Mouse (Mus musculus) ES-E14 (cell line): Measurements from ENCODE around the gene Ikzf4. TPM values are rescaled to one million over a fixed set of nuclear protein-coding genes. Genes with fewer than 3 reads are reported as not detected.
A peak's percentile ranks its signal among the peaks of the same experiment; 100 is the strongest.
"Not testable (repeated sequence)": the region's sequence is repeated elsewhere in the genome, so short reads cannot be mapped to it uniquely, and the experiment has no call there.

Experiments
- DNase-seq: peaks from one replicate; pipeline ENCODE4 v3.0.0-alpha.2; 2013; ENCODE audit warnings: low read depth, low spot score
- H3K27ac ChIP-seq: 2 replicates; pipeline ENCODE4 v1.5.1; 2012; ENCODE audit warnings: low read depth, mild to moderate bottlenecking, low read length, moderate library complexity, mixed read lengths; ENCODE audit not compliant: poor library complexity, insufficient read depth, severe bottlenecking
- H3K36me3 ChIP-seq: 2 replicates; pipeline ENCODE4 v1.6.1; 2012; ENCODE audit warnings: mild to moderate bottlenecking, low read length, moderate library complexity, mixed read lengths; ENCODE audit not compliant: control insufficient read depth, poor library complexity, insufficient read depth, severe bottlenecking
- H3K4me1 ChIP-seq, 2 experiments: fragments of 150-350 bp in 1 of 2; sonication (generic) in 1 of 2; 2 replicates each; pipeline ENCODE4 v1.6.1; 2012; ENCODE audit warnings: low read length in 2 of 2, mild to moderate bottlenecking in 1 of 2, mixed read lengths in 1 of 2; ENCODE audit not compliant: control insufficient read depth in 2 of 2, insufficient read depth in 2 of 2, poor library complexity in 1 of 2
- H3K4me3 ChIP-seq, 2 experiments: fragments of 150-350 bp in 1 of 2; sonication (generic) in 1 of 2; 2 replicates each; pipeline ENCODE4 v1.5.1; 2012; ENCODE audit warnings: low read length in 2 of 2, low read depth in 1 of 2, mild to moderate bottlenecking in 1 of 2, mixed read lengths in 1 of 2; ENCODE audit not compliant: insufficient read depth in 1 of 2, poor library complexity in 1 of 2, severe bottlenecking in 1 of 2
- H3K9ac ChIP-seq: 2 replicates; pipeline ENCODE4 v1.6.1; 2012; ENCODE audit warnings: low read depth, mild to moderate bottlenecking, low read length, mixed read lengths; ENCODE audit not compliant: poor library complexity, insufficient read depth, severe bottlenecking
- H3K9me3 ChIP-seq: fragments of 150-350 bp; sonication (generic); 2 replicates; pipeline ENCODE4 v1.6.1; 2012; ENCODE audit warnings: low read depth, mild to moderate bottlenecking, low read length; ENCODE audit not compliant: control insufficient read depth, insufficient read depth
- CHD2 ChIP-seq: IDR thresholded peaks from 2 replicates; pipeline ENCODE4 v1.6.1; 2014; ENCODE audit warnings: mild to moderate bottlenecking, low read depth, low read length, inconsistent platforms
- HCFC1 ChIP-seq: IDR thresholded peaks from 2 replicates; pipeline ENCODE4 v1.6.1; 2012; ENCODE audit warnings: low read length, inconsistent platforms, borderline replicate concordance; ENCODE audit not compliant: insufficient read depth
- MAFK ChIP-seq: IDR thresholded peaks from 2 replicates; pipeline ENCODE4 v1.6.1; 2014; ENCODE audit warnings: mild to moderate bottlenecking, low read depth, low read length, inconsistent platforms; ENCODE audit not compliant: insufficient read depth
- ZC3H11A ChIP-seq: IDR thresholded peaks from 2 replicates; pipeline ENCODE4 v1.6.1; 2012; ENCODE audit warnings: low read depth, mild to moderate bottlenecking, inconsistent platforms, low read length, borderline replicate concordance
- ZNF384 ChIP-seq: IDR thresholded peaks from 2 replicates; pipeline ENCODE4 v1.6.1; 2012; ENCODE audit warnings: low read depth, low read length, inconsistent platforms
- in situ Hi-C, 2 experiments: fragments of 600-800 bp; cut with MboI; formaldehyde crosslinking; loops; one replicate each; pipeline ENCODE4 v1.15.1; 2025; ENCODE audit warnings: low sequenced_read_pairs in 2 of 2, inconsistent platforms in 1 of 2; ENCODE audit not compliant: unreplicated experiment in 2 of 2
- total RNA-seq: library from RNA; depleted of rRNA; stranded (reverse); fragments of 300-350 nt; gene quantifications from 2 replicates; pipeline ENCODE4 v1.2.3, GENCODE M21; 2012

Gene Ikzf4
- total RNA-seq, 1 experiment, result 1.9 TPM

DNA sequence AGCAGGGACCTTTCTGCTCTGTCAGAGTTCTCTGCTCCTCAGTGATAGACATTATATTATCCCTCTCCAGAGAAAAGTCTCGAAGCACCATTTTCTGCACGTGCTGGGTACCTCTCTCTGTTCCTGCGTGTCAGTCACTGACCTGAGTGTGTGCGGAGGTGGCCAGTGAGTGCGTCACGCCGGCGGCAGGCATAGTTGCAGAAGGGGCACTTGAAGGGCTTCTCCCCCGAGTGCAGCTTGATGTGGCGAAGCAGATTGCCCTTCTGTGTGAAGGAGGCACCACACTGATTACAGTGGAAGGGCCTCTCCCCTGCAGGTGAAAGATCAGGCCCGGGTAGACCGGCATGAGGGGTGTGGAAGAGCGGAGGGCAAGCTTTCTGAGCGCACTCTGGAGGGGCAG is 5.8 kb downstream of the Ikzf4 start:
- H3K9me3 ChIP-seq, result no peaks in the 10 kb centered on the region
- H3K36me3 ChIP-seq, result no peaks in the 10 kb centered on the region; the same call in 1 of the 2 replicates
- H3K9ac ChIP-seq, result no peak overlapping the region
- H3K4me1 ChIP-seq, result peaks cover 12 to 20% of the 10 kb centered on the region in 2 experiments
- no peak overlapping the region for H3K27ac ChIP-seq
- H3K4me3 ChIP-seq, result peak overlapping the region in 1 of 2 experiments; percentile 12; a peak in 1 of 4 replicates
- TF ChIP-seq ZC3H11A, result no peak
- TF ChIP-seq CHD2, result no peak
- TF ChIP-seq ZNF384, result no peak
- TF ChIP-seq MAFK, result no peak
- no peak for TF ChIP-seq HCFC1
- DNase-seq, result no peak
- in situ Hi-C loops, result no loop called here

DNA sequence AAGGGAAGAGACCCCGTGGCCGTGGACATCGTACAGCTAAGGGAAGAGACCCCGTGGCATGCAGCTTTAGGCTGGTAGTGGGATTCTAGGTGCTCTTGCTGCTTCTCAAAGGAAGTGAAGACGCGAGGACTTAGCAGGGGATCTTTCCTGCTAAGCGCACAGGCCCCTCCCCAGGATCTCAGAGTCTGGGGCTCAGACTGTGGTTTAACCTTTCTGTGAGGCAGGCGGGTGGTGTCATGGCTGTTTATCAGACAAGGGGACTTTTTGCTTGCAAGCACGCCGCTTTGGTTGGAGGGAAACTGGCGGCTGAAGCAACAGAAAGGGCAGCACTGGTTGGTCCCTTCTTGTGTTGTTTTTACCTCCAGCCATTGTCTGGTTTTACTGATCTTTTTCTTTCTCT is 8.8 kb downstream of the Ikzf4 start:
- Histone ChIP-seq H3K4me3 (no peak overlapping the region), H3K9ac (0 out of 2 replicates have a peak overlapping the region, but pooled peaks have one; percentile 1), H3K9me3 (no peaks in the 10 kb centered on the region), H3K27ac (0 out of 2 replicates have a peak overlapping the region, but pooled peaks have one; percentile 11), H3K36me3 (no peaks in the 10 kb centered on the region; the same call in 1 of the 2 replicates), H3K4me1 (peaks cover 17 to 35% of the 10 kb centered on the region in 2 experiments)
- in situ Hi-C loops, result no loop called here
- TF ChIP-seq MAFK (no peak), ZC3H11A (no peak), ZNF384 (no peak), CHD2 (no peak), HCFC1 (no peak)
- no peak for DNase-seq

DNA sequence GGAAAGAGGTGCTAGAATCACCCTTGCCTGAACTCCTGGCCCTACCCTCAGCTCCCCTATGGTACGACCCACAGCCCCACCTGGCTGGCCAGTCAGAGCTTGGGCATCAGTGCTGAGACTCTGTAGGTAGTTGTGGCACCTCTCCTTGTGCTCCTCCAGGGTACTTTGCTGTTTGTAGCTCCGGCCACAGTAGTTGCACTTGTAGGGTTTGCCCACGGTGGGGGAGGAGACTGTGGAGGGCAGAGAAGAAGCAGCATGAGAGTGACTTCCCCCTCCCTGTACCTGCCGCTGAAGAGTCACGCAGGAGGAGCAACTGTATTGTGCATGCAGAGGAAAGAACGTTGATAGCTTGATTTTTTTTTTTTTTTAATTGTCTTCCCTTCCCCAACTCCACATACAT is 9.2 kb downstream of the Ikzf4 start:
- TF ChIP-seq HCFC1 (no peak), ZNF384 (no peak), MAFK (no peak), CHD2 (no peak), ZC3H11A (no peak)
- H3K27ac ChIP-seq, result no peak overlapping the region
- no peak for DNase-seq
- in situ Hi-C loops, result no loop called here
- no peaks in the 10 kb centered on the region; the same call in 1 of the 2 replicates for H3K36me3 ChIP-seq
- H3K9me3 ChIP-seq, result no peaks in the 10 kb centered on the region
- H3K4me3 ChIP-seq, result no peak overlapping the region
- peaks cover 17 to 40% of the 10 kb centered on the region in 2 experiments for H3K4me1 ChIP-seq
- H3K9ac ChIP-seq, result no peak overlapping the region

DNA sequence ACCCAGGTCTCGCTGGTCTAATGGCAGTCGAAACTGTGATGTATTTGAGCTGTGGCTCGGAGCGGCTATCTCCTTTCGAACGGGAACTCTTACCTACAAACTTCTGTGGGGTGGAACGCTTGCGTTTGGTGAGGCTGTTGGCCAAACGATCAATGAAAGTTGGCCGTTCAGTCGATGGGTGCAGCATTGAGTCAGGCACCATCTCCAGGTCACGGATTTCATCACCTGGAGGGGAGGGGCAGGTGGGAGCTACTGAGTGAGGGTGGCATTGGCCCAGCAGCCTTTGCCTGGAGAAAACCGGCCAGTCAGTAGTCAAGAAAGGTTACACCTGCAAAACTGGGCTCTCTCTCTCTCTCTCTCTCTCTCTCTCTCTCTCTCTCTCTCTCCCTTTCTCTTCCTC is 10.1 kb downstream of the Ikzf4 start:
- Histone ChIP-seq H3K4me1 (peaks cover 19 to 42% of the 10 kb centered on the region in 2 experiments), H3K9ac (no peak overlapping the region), H3K27ac (no peak overlapping the region), H3K36me3 (no peaks in the 10 kb centered on the region; the same call in 1 of the 2 replicates), H3K9me3 (no peaks in the 10 kb centered on the region), H3K4me3 (no peak overlapping the region)
- TF ChIP-seq ZC3H11A, result no peak
- TF ChIP-seq MAFK, result no peak
- TF ChIP-seq CHD2, result no peak
- TF ChIP-seq ZNF384, result no peak
- TF ChIP-seq HCFC1, result no peak
- in situ Hi-C loops, result no loop called here
- no peak for DNase-seq

DNA sequence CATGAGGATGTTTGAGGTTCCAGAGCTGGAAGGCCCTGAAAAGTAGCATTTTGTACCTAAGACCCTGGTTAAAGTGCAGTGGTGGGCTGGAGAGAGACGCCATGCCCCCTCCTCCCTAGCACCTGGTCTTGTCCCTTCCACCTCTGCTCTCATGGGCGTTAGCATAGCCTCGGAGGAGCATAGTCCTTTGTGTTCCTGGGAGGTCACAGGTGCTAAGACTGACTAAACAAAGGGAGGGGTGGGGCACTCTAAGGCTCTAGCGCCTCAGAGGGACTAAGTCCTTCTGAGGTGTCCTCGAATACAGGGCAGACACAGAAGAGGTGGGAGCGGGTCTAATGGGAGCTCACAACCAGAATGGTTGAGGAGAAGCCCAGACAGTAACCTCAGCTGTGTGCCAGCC is 14.2 kb downstream of the Ikzf4 start:
- H3K9ac ChIP-seq, result no peak overlapping the region
- in situ Hi-C loops, result no loop called here
- no peak overlapping the region; the same call in 1 of the 2 replicates for H3K27ac ChIP-seq
- H3K4me3 ChIP-seq, result 0 out of 4 replicates have a peak overlapping the region, but pooled peaks of 1 of the 2 experiments have one; percentile 4
- no peak for TF ChIP-seq CHD2
- no peak for TF ChIP-seq HCFC1
- TF ChIP-seq ZNF384, result no peak
- TF ChIP-seq MAFK, result no peak
- no peak for TF ChIP-seq ZC3H11A
- no peaks in the 10 kb centered on the region for H3K36me3 ChIP-seq
- peak; percentile 70 for DNase-seq
- H3K4me1 ChIP-seq, result peaks cover 8 to 32% of the 10 kb centered on the region in 2 experiments; a peak in 3 of 4 replicates
- H3K9me3 ChIP-seq, result no peaks in the 10 kb centered on the region

DNA sequence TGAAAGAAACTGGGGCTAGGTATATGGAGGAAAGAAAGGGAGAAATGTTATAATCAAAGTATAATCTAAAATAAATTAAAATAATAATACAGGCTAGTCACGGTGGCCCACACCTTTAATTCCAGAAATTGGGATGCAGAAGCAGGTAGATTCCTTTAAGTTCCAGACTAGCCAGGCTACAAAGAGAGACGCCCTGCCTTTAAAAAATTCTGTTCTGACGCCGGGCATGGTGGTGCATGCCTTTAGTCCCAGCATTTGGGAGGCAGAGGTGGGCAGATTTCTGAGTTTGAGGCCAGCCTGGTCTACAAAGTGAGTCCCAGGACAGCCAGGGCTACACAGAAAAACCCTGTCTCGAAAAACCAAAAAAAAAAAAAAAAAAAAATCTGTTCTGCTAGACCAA is 15.5 kb downstream of the Ikzf4 start:
- H3K9ac ChIP-seq, in situ Hi-C loops, H3K27ac ChIP-seq, H3K4me3 ChIP-seq, H3K36me3 ChIP-seq, DNase-seq, H3K9me3 ChIP-seq: not testable (repeated sequence)
- H3K4me1 ChIP-seq, result peaks cover 8 to 26% of the 10 kb centered on the region in 2 experiments; a peak in 3 of 4 replicates
